Mouse (Mus musculus) C2C12 (cell line): ENCODE measurements around the gene Ush1c. TPM values are rescaled to one million over a fixed set of nuclear protein-coding genes. Genes with fewer than 3 reads are reported as not detected.

Experiments used
- H3K27me3 ChIP-seq: one replicate; pipeline ENCODE4 v1.6.1; 2011; ENCODE audit not compliant: control insufficient read depth, insufficient read depth, insufficient read length
- H3K36me3 ChIP-seq: one replicate; pipeline ENCODE4 v1.6.1; 2011; ENCODE audit not compliant: control insufficient read depth, insufficient read depth
- H3K4me3 ChIP-seq: one replicate; pipeline ENCODE4 v1.5.1; 2011; ENCODE audit warnings: mild to moderate bottlenecking, control low read depth; ENCODE audit not compliant: poor library complexity, insufficient read depth, severe bottlenecking
- H3K79me2 ChIP-seq: one replicate; pipeline ENCODE4 v1.6.1; 2011; ENCODE audit not compliant: control insufficient read depth, insufficient read depth
- H3K79me3 ChIP-seq: one replicate; pipeline ENCODE4 v1.6.1; 2011; ENCODE audit warnings: low read depth, control low read depth
- H3ac ChIP-seq: one replicate; pipeline ENCODE3; 2011; ENCODE audit warnings: low read depth; ENCODE audit not compliant: control insufficient read depth, insufficient read length
- CEBPB ChIP-seq: IDR thresholded peaks from one replicate; pipeline ENCODE4 v1.6.1; 2011; ENCODE audit warnings: low read depth, mild to moderate bottlenecking, control low read depth, moderate library complexity
- CTCF ChIP-seq: IDR thresholded peaks from one replicate; pipeline ENCODE4 v1.5.1; 2011; ENCODE audit not compliant: control insufficient read depth, insufficient read depth, insufficient read length
- FOSL1 ChIP-seq: IDR thresholded peaks from one replicate; pipeline ENCODE4 v1.8.0; 2011; ENCODE audit warnings: mild to moderate bottlenecking, low read length; ENCODE audit not compliant: poor library complexity, insufficient read depth, severe bottlenecking
- MAX ChIP-seq: IDR thresholded peaks from one replicate; pipeline ENCODE4 v1.6.1; 2011; ENCODE audit warnings: mild to moderate bottlenecking, control low read depth
- MYOD1 ChIP-seq: IDR thresholded peaks from one replicate; pipeline ENCODE4 v1.6.1; 2011; ENCODE audit warnings: low read depth; ENCODE audit not compliant: control insufficient read depth, insufficient read length
- MYOG ChIP-seq: IDR thresholded peaks from one replicate; pipeline ENCODE4 v1.6.1; 2011; ENCODE audit not compliant: control insufficient read depth, insufficient read length; ENCODE audit errors: extremely low read depth
- USF1 ChIP-seq: IDR thresholded peaks from one replicate; pipeline ENCODE4 v1.6.1; 2011; ENCODE audit warnings: low read depth, mild to moderate bottlenecking, control low read depth, moderate library complexity
- polyA plus RNA-seq: library from polyadenylated mRNA; unstranded; fragments of >200 nt; fragmentation: generic; extraction: Trizol; gene quantifications from one replicate; pipeline ENCODE4 v1.2.1, GENCODE M21; 2012; ENCODE audit warnings: missing spikeins

Gene Ush1c
- polyA plus RNA-seq, 1 experiment = not detected

DNA sequence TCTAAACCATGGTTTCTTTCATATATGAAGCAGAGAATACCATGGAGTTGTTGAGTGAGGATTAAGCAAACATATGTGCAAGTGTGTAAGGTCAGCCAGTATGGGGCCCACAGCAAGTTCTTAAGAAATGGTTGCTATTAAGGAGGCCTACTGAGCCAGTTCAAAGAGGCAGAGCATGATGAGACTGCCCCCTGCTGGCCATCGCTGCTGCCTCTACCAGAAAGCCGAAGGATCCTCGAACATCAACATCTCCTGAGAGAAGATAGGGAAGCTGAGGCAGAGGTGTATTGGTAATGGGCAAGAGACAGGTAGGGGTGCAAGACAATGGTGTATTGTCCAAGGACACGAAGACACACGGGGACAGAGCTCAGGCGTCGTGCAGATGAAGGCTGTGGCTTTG, 12.1 kb downstream of the Ush1c start:
- Histone ChIP-seq H3K27me3 (peaks cover 66% of the 10 kb centered on the region), H3K36me3 (no peaks in the 10 kb centered on the region), H3K79me2 (no peaks in the 10 kb centered on the region), H3K4me3 (no peak overlapping the region), H3ac (no peak overlapping the region), H3K79me3 (no peaks in the 10 kb centered on the region)
- peak; percentile 69 for TF ChIP-seq CTCF
- no peak for TF ChIP-seq MYOG
- TF ChIP-seq MYOD1 = no peak

DNA sequence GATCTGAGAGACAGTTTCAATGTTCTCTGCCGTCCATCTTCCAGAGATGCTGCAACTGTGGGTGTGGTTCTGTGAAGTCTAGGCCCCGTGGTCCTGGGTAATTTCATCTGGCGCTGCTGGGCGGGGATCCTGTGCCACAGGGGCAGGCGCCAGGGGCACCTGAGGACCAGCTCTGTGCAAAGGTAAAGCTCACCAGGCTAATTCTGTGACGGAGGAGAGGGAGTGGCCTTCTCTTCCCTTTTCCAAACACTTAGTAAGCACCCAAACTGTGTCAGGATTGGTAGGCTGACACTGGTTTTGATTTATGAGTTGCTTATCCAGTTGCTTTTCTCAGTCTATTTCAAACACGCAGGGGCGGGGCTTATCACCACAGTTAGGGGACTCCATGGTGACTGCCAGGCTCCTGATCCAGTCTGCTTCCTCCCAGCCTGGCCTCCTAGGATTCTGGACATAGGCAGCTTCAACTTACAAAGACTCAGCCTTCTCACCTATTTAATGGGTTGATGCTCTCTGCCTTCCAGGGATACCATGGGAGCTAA, 17.6 kb downstream of the Ush1c start:
- H3K79me3 ChIP-seq = no peaks in the 10 kb centered on the region
- H3K79me2 ChIP-seq = no peaks in the 10 kb centered on the region
- no peaks in the 10 kb centered on the region for H3K36me3 ChIP-seq
- no peak overlapping the region for H3ac ChIP-seq
- no peak overlapping the region for H3K4me3 ChIP-seq
- TF ChIP-seq USF1 (no peak), MYOD1 (no peak), MYOG (no peak), CTCF (no peak), FOSL1 (no peak), MAX (no peak), CEBPB (no peak)
- H3K27me3 ChIP-seq = peaks cover 66% of the 10 kb centered on the region

GRCm38 (mm10) chr7:46218415-46218814, 19.9 kb downstream of the Ush1c start:
- TF ChIP-seq USF1 (no peak), MAX (no peak), FOSL1 (no peak), MYOD1 (no peak), CEBPB (no peak), MYOG (no peak), CTCF (no peak)
- Histone ChIP-seq H3K79me3 (no peaks in the 10 kb centered on the region), H3ac (no peak overlapping the region), H3K4me3 (no peak overlapping the region), H3K27me3 (peaks cover 65% of the 10 kb centered on the region), H3K79me2 (no peaks in the 10 kb centered on the region), H3K36me3 (no peaks in the 10 kb centered on the region)

GRCm38 (mm10) chr7:46216481-46216880, 21.8 kb downstream of the Ush1c start:
- H3ac ChIP-seq = no peak overlapping the region
- no peak overlapping the region for H3K4me3 ChIP-seq
- TF ChIP-seq CTCF = no peak
- TF ChIP-seq CEBPB = no peak

GRCm38 (mm10) chr7:46210276-46210675, 28.0 kb downstream of the Ush1c start:
- Histone ChIP-seq H3K4me3 (no peak overlapping the region), H3ac (no peak overlapping the region), H3K79me2 (no peaks in the 10 kb centered on the region), H3K27me3 (peaks cover 61% of the 10 kb centered on the region), H3K36me3 (no peaks in the 10 kb centered on the region), H3K79me3 (no peaks in the 10 kb centered on the region)
- TF ChIP-seq FOSL1 (no peak), CTCF (no peak), MYOG (no peak), USF1 (no peak), MYOD1 (no peak), MAX (no peak), CEBPB (no peak)

More at GRCm38 (mm10) chr7:46216481-46216880, 21.8 kb downstream of the Ush1c start:
- Histone ChIP-seq H3K79me3 (no peaks in the 10 kb centered on the region), H3K36me3 (no peaks in the 10 kb centered on the region), H3K79me2 (no peaks in the 10 kb centered on the region), H3K27me3 (peaks cover 60% of the 10 kb centered on the region)

- Histone ChIP-seq H3K36me3 (no peaks in the 10 kb centered on the region), H3K4me3 (no peak overlapping the region), H3K79me2 (no peaks in the 10 kb centered on the region), H3K79me3 (no peaks in the 10 kb centered on the region), H3K27me3 (peaks cover 51% of the 10 kb centered on the region), H3ac (no peak overlapping the region)
- no peak for TF ChIP-seq MAX
- TF ChIP-seq CEBPB = no peak
- no peak for TF ChIP-seq MYOG
- no peak for TF ChIP-seq FOSL1
- TF ChIP-seq MYOD1 = no peak
- TF ChIP-seq CTCF = no peak
- TF ChIP-seq USF1 = no peak
These were observed 30.2 kb downstream of the Ush1c start for GRCm38 (mm10) chr7:46208131-46208530.
